Mouse (Mus musculus): ENCODE data around the gene Il23a.

- TF ChIP-seq CTCF (conservative IDR thresholded peaks at IDR 0.05; ENCODE audit: low read length) (no peak), NANOG (IDR thresholded peaks at IDR 0.05; ENCODE audit: borderline replicate concordance, low read length) (no peak)
Observed at GRCm38 (mm10) chr10:128281682-128282081, 16.9 kb downstream of the Il23a start.

Measured in E14TG2a.4 (cell line).